Mouse (Mus musculus) megakaryocyte-erythroid progenitor cell, adult 5-6 weeks (primary cell): ENCODE measurements around the gene Tcirg1. TPM values are rescaled to one million over a fixed set of nuclear protein-coding genes. Genes with fewer than 3 reads are reported as not detected.
A peak's percentile ranks its signal among the peaks of the same experiment; 100 is the strongest.

Experiments
- ATAC-seq: replicated peaks from 2 replicates; pipeline ENCODE4 v1.8.0; 2016; ENCODE audit warnings: mild to moderate bottlenecking, inconsistent platforms; ENCODE audit not compliant: severe bottlenecking, poor library complexity, low FRiP score, low TSS enrichment
- total RNA-seq, 2 experiments: library from RNA; stranded (forward) in 1 of 2; stranded (reverse) in 1 of 2; fragments of 200-1000, 215-1000 nt in 1 of 2; fragments of >200 nt in 1 of 2; fragmentation: Nextera tagmentation in 1 of 2; gene quantifications; 2 replicates each; pipeline ENCODE4 v1.2.3; 2014 to 2017

Tcirg1 gene
- total RNA-seq, 2 experiments from 2014 or later, result 6.7 to 37.7 TPM

- ATAC-seq, result no peak
Measured at GRCm38 (mm10) chr19:3904363-3904675, 2.6 kb downstream of the Tcirg1 start.

DNA sequence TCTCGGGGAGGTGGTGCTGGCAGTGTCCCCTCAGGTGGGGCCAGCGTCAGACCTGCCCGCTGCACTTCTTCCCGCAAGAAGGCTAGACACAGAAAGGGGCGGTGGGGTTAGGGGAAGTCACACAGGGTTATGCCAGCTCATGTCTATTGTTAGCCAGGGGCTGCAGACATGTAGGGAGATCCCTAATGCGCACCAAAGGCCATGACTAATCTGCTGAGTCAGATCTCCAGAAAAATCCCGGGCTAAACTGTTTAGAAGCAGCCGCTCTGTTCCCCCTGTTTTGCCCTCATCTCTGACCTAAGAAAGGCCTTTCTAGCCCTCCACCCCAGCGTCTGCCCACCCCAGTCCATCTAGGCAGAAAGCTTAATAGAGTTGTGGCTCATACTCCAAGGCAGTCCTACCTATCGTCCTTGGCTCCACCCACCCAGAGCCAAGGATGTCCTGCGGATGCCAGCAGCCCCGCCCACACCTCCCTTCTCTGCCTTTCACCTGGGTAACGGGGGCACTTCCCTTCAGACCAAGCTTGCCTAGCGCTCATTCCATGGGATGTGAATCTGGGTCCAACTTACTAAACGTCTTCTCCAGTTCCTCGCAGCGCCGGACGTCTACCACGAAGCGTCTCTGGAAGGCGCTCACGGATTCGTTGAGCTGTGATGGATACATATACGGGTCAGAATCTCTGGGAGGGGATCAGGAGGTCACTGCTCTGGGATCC lies 3.1 kb downstream of the Tcirg1 start:
- ATAC-seq, result no peak

DNA sequence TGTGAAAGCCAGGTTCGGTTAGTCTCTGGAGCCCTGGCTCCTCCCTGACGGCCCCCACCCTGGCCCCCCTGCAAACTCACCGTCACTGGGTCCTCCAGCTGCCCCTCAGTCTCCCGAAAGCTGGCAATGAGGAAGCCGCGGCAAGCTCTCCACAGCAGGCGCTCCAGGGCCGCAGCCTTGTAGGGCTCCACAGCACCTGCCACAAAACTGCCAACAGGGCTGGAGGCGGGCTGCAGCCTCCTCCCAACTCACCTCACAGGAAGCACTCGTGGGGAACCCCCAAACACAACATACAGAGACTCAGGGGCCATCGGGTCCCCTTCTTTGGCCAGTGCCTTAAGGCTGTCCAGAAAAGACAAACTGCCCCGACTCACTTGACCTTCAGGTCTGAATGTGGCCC lies 4.0 kb downstream of the Tcirg1 start:
- no peak for ATAC-seq

- ATAC-seq, result no peak
Measured at GRCm38 (mm10) chr19:3899618-3900017, 7.3 kb downstream of the Tcirg1 start.

- no peak for ATAC-seq
Measured at GRCm38 (mm10) chr19:3898952-3899351, 8.0 kb downstream of the Tcirg1 start.

GRCm38 (mm10) chr19:3897557-3897956 lies 9.4 kb downstream of the Tcirg1 start:
- ATAC-seq, result no peak

GRCm38 (mm10) chr19:3896208-3896607 lies 10.7 kb downstream of the Tcirg1 start:
- no peak for ATAC-seq

- ATAC-seq, result no peak
Measured at GRCm38 (mm10) chr19:3895171-3895631, 11.7 kb downstream of the Tcirg1 start.

- ATAC-seq, result no peak
Measured at GRCm38 (mm10) chr19:3894294-3894693, 12.6 kb downstream of the Tcirg1 start.

- ATAC-seq, result no peak
Measured at GRCm38 (mm10) chr19:3893545-3894116, 13.3 kb downstream of the Tcirg1 start.

DNA sequence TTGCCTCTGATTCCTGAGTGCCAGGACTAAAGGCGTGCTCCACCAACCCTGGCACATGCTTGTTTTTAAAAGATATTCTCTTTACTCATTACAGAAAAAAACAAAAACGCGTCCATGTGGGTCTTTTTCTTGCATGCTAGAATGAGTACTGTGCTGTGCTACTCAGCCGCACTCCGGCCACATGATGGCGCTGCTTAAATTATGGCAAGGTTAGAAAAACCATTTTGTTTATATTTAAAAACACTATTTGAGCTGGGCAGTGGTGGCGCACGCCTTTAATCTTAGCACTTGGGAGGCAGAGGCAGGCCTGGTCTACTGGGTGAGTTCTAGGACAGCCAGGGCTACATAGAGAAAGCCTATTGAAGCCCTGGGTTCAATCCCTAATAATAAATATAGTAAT lies 16.8 kb downstream of the Tcirg1 start:
- 0 out of 2 replicates have a peak, but pooled peaks have one; percentile 47 for ATAC-seq

GRCm38 (mm10) chr19:3889096-3889495 lies 17.8 kb downstream of the Tcirg1 start:
- no peak for ATAC-seq

DNA sequence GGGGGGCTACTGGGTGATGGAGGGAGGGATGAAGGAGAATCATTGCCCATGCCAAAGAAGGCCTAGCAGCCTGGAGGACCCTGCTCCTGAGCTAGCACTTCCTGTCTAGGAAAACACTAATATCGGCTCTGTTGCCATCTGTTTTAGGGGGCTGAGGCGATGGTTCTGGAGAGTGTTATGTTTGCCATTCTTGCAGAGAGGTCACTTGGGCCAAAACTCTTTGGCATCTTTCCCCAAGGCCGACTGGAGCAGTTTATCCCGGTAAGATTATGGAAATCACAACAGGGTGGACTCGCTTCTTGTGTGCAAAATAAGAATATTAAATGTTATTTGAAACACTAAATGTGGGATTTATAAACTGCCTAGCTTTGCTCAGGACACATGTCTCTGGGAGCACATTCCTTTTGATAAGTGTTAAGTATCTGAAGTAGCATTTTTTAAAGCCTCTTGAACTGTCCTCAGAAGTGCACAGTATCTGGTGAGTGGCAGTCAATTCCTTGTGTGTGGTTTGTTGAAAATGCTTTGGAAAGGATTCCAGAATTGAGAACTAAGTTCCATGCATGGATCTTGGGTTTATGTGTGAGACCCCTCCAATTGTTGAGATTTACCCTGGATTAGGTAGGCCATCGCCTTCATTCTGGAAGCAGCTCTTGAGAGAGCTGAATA lies 22.5 kb downstream of the Tcirg1 start:
- ATAC-seq, result no peak

GRCm38 (mm10) chr19:3882214-3882613 lies 24.7 kb downstream of the Tcirg1 start:
- ATAC-seq, result no peak

DNA sequence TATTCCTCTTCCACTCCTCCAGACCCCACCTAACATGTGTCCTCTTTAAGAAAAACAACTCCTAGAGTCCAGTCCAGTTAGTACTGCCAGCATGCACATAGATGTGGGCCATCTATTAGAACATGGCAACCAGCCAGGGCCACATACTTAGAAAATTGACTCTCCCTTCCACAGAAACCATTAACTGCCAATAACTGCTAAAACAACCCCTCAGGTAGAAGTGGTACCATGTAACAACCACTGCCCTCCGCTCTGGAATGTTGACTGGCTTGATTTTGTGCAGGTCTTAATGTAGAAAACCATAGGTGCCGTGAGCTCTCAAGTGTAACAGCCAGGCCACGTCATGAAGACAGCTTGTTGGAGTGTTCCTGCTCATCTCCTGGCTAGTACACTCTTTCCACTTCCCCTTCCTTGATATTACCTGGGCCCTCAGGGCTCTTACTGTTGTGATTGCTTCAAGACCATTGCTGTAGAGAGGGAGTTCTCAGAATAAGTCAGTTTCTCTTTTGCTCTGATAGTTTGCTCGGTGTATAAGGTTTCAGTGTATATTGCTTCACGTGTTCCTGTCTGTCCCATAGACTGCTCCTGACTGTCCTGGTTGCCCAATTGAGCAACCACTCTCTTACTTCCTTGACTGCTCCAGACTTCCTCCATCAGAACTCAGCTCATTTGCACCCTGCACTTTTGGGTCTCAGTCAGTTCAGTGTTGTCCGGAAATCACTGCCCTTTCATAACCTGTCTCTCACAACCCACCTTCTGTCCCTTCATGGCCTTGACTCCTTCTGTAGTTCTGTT lies 26.7 kb downstream of the Tcirg1 start:
- ATAC-seq, result no peak

DNA sequence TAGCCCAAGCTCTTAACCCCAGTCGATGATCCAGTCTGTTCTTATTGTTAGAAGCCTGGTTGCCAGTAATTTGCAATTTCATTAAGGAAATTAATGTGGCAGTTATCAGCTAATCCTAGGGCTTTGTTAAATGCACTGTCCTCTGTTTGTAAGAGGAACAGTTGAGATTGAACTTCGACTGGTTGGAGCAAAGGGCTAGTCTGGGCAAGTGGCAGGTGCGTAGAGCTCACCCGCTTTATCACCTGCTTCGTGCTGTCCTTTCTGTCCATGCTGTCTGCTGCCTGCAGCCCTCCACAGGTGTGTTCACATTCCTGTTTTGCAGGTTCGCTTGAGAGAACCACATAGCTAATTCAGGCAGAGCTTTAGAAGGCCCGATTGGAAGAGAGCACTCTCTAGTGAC lies 31.9 kb downstream of the Tcirg1 start:
- no peak for ATAC-seq

- ATAC-seq, result no peak
Measured at GRCm38 (mm10) chr19:3872373-3872772, 34.6 kb downstream of the Tcirg1 start.

GRCm38 (mm10) chr19:3871468-3871867 lies 35.5 kb downstream of the Tcirg1 start:
- no peak for ATAC-seq

DNA sequence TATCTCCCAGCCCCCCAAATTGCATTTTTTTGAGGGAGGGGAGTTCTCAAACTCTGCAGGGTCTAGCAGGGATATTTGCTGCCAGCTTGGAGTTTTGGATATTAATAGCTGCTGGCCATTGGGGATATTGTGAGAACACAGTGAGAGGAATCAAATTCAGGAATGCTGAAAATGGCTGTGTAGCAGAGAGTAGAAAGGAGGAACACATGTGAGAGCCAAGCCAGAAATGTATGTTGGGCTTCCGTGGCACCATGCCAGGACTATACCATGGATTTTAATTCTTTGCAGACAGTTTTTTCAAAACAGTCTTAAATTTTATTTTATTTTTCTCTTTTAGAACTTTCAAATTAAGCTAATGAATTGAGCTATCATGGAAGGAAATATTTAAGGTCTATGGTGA lies 38.6 kb downstream of the Tcirg1 start:
- ATAC-seq, result no peak

GRCm38 (mm10) chr19:3864960-3865359 lies 42.0 kb downstream of the Tcirg1 start:
- no peak for ATAC-seq
